Mouse (Mus musculus): ENCODE measurements around the gene Pbx1. TPM values are rescaled to one million over a fixed set of nuclear protein-coding genes. Genes with fewer than 3 reads are reported as not detected.

Pbx1 gene
- polyA plus RNA-seq, 1 experiment: 9.1 TPM

GRCm38 (mm10) chr1:168164945-168165344, 267.1 kb downstream of the Pbx1 start:
- no peak overlapping the region for H3K4me3 ChIP-seq (ENCODE audit: control insufficient read depth, low read depth, low read length)
- no peaks in the 10 kb centered on the region for H3K4me1 ChIP-seq (ENCODE audit: control insufficient read depth, insufficient read depth, low read length)
- H3K27me3 ChIP-seq (ENCODE audit: control insufficient read depth, insufficient read depth, low read length): no peaks in the 10 kb centered on the region
- TF ChIP-seq CTCF (IDR thresholded peaks at IDR 0.05; ENCODE audit: control insufficient read depth, insufficient read depth, insufficient replicate concordance, low read depth, low read length) (no peak), POLR2A (IDR thresholded peaks at IDR 0.05; ENCODE audit: control insufficient read depth, low read depth, low read length) (no peak)
- H3K27ac ChIP-seq (ENCODE audit: control insufficient read depth, insufficient read depth, low read depth, low read length): no peak overlapping the region
- no peaks in the 10 kb centered on the region for H3K36me3 ChIP-seq (ENCODE audit: control insufficient read depth, insufficient read depth, low read length)

- Histone ChIP-seq H3K27me3 (ENCODE audit: control insufficient read depth, insufficient read depth, low read length) (no peaks in the 10 kb centered on the region), H3K36me3 (ENCODE audit: control insufficient read depth, insufficient read depth, low read length) (no peaks in the 10 kb centered on the region), H3K4me1 (ENCODE audit: control insufficient read depth, insufficient read depth, low read length) (no peaks in the 10 kb centered on the region), H3K27ac (ENCODE audit: control insufficient read depth, insufficient read depth, low read depth, low read length) (no peak overlapping the region), H3K4me3 (ENCODE audit: control insufficient read depth, low read depth, low read length) (no peak overlapping the region)
- TF ChIP-seq CTCF (IDR thresholded peaks at IDR 0.05; ENCODE audit: control insufficient read depth, insufficient read depth, insufficient replicate concordance, low read depth, low read length): no peak
- no peak for TF ChIP-seq POLR2A (IDR thresholded peaks at IDR 0.05; ENCODE audit: control insufficient read depth, low read depth, low read length)
Observed at GRCm38 (mm10) chr1:168163521-168164233, 268.4 kb downstream of the Pbx1 start.

- Histone ChIP-seq H3K27me3 (ENCODE audit: control insufficient read depth, insufficient read depth, low read length) (no peaks in the 10 kb centered on the region), H3K4me1 (ENCODE audit: control insufficient read depth, insufficient read depth, low read length) (no peaks in the 10 kb centered on the region), H3K27ac (ENCODE audit: control insufficient read depth, insufficient read depth, low read depth, low read length) (no peak overlapping the region), H3K4me3 (ENCODE audit: control insufficient read depth, low read depth, low read length) (no peak overlapping the region), H3K36me3 (ENCODE audit: control insufficient read depth, insufficient read depth, low read length) (no peaks in the 10 kb centered on the region)
- no peak for TF ChIP-seq CTCF (IDR thresholded peaks at IDR 0.05; ENCODE audit: control insufficient read depth, insufficient read depth, insufficient replicate concordance, low read depth, low read length)
- TF ChIP-seq POLR2A (IDR thresholded peaks at IDR 0.05; ENCODE audit: control insufficient read depth, low read depth, low read length): no peak
Observed at GRCm38 (mm10) chr1:168139138-168139682, 292.9 kb downstream of the Pbx1 start.

GRCm38 (mm10) chr1:168138669-168139068, 293.4 kb downstream of the Pbx1 start:
- Histone ChIP-seq H3K27me3 (ENCODE audit: control insufficient read depth, insufficient read depth, low read length) (no peaks in the 10 kb centered on the region), H3K4me3 (ENCODE audit: control insufficient read depth, low read depth, low read length) (no peak overlapping the region), H3K27ac (ENCODE audit: control insufficient read depth, insufficient read depth, low read depth, low read length) (no peak overlapping the region), H3K36me3 (ENCODE audit: control insufficient read depth, insufficient read depth, low read length) (no peaks in the 10 kb centered on the region), H3K4me1 (ENCODE audit: control insufficient read depth, insufficient read depth, low read length) (no peaks in the 10 kb centered on the region)
- TF ChIP-seq CTCF (IDR thresholded peaks at IDR 0.05; ENCODE audit: control insufficient read depth, insufficient read depth, insufficient replicate concordance, low read depth, low read length) (no peak), POLR2A (IDR thresholded peaks at IDR 0.05; ENCODE audit: control insufficient read depth, low read depth, low read length) (no peak)

- no peak overlapping the region for H3K4me3 ChIP-seq (ENCODE audit: control insufficient read depth, low read depth, low read length)
- no peak overlapping the region for H3K27ac ChIP-seq (ENCODE audit: control insufficient read depth, insufficient read depth, low read depth, low read length)
- H3K36me3 ChIP-seq (ENCODE audit: control insufficient read depth, insufficient read depth, low read length): no peaks in the 10 kb centered on the region
Observed at GRCm38 (mm10) chr1:168137890-168138289, 294.2 kb downstream of the Pbx1 start.

GRCm38 (mm10) chr1:168135545-168135944, 296.5 kb downstream of the Pbx1 start:
- no peaks in the 10 kb centered on the region for H3K36me3 ChIP-seq (ENCODE audit: control insufficient read depth, insufficient read depth, low read length)
- no peak overlapping the region for H3K27ac ChIP-seq (ENCODE audit: control insufficient read depth, insufficient read depth, low read depth, low read length)
- H3K27me3 ChIP-seq (ENCODE audit: control insufficient read depth, insufficient read depth, low read length): no peaks in the 10 kb centered on the region
- no peaks in the 10 kb centered on the region for H3K4me1 ChIP-seq (ENCODE audit: control insufficient read depth, insufficient read depth, low read length)
- no peak overlapping the region for H3K4me3 ChIP-seq (ENCODE audit: control insufficient read depth, low read depth, low read length)
- no peak for TF ChIP-seq POLR2A (IDR thresholded peaks at IDR 0.05; ENCODE audit: control insufficient read depth, low read depth, low read length)
- no peak for TF ChIP-seq CTCF (IDR thresholded peaks at IDR 0.05; ENCODE audit: control insufficient read depth, insufficient read depth, insufficient replicate concordance, low read depth, low read length)

More at GRCm38 (mm10) chr1:168137890-168138289, 294.2 kb downstream of the Pbx1 start:
- Histone ChIP-seq H3K4me1 (ENCODE audit: control insufficient read depth, insufficient read depth, low read length) (no peaks in the 10 kb centered on the region), H3K27me3 (ENCODE audit: control insufficient read depth, insufficient read depth, low read length) (no peaks in the 10 kb centered on the region)
- TF ChIP-seq CTCF (IDR thresholded peaks at IDR 0.05; ENCODE audit: control insufficient read depth, insufficient read depth, insufficient replicate concordance, low read depth, low read length): no peak
- no peak for TF ChIP-seq POLR2A (IDR thresholded peaks at IDR 0.05; ENCODE audit: control insufficient read depth, low read depth, low read length)

GRCm38 (mm10) chr1:168133696-168134095, 298.4 kb downstream of the Pbx1 start:
- Histone ChIP-seq H3K27me3 (ENCODE audit: control insufficient read depth, insufficient read depth, low read length) (no peaks in the 10 kb centered on the region), H3K36me3 (ENCODE audit: control insufficient read depth, insufficient read depth, low read length) (no peaks in the 10 kb centered on the region), H3K4me1 (ENCODE audit: control insufficient read depth, insufficient read depth, low read length) (no peaks in the 10 kb centered on the region), H3K4me3 (ENCODE audit: control insufficient read depth, low read depth, low read length) (no peak overlapping the region), H3K27ac (ENCODE audit: control insufficient read depth, insufficient read depth, low read depth, low read length) (no peak overlapping the region)
- TF ChIP-seq POLR2A (IDR thresholded peaks at IDR 0.05; ENCODE audit: control insufficient read depth, low read depth, low read length) (no peak), CTCF (IDR thresholded peaks at IDR 0.05; ENCODE audit: control insufficient read depth, insufficient read depth, insufficient replicate concordance, low read depth, low read length) (no peak)
